Mouse (Mus musculus): ENCODE data around the gene Thg1l.
A peak's percentile ranks its signal among the peaks of the same experiment; 100 is the strongest.

Gene Thg1l

DNA sequence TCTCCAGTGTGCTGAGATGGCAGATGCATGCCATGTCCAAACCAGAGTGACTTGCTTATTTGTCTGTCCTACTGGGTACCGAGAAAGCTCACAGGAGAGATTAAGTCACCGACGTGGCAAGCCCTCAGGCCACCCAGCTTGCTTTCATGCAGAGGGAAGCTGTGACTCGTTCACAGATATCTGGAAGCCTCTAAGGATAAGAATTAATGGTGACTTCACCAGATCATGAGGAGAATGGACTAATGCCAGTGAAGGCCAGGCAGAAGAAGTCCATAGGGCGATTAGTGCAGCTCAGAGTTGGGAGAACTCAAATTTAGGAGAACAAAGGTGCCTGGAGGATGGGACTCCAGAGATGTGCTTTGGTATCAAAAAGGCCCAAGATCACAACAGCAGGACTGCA lies 27.8 kb downstream of the Thg1l start:
- no peak for DNase-seq (ENCODE audit: low read depth)

DNA sequence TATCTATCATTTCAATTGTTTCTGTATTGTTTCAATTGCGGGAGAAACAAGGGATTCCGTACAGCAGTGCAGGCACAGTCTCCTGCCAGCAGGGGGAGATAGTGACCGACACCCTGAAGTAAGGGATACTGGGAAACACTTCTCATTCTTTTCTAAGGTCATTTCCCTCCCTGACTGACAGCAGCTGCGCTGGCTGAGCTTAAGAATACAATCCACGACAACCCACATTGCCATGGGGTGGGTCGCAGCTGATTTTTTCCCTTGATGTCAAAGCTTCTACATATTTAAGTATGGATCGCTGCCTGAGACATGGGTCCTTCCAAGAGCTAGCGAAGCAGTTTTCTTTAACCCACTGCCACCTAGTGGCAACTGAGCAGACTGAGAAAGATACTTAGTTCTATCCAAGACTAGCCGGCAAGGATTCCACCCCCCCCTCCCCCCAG lies 28.6 kb downstream of the Thg1l start:
- peak; percentile 91 for DNase-seq (ENCODE audit: low read depth)

DNA sequence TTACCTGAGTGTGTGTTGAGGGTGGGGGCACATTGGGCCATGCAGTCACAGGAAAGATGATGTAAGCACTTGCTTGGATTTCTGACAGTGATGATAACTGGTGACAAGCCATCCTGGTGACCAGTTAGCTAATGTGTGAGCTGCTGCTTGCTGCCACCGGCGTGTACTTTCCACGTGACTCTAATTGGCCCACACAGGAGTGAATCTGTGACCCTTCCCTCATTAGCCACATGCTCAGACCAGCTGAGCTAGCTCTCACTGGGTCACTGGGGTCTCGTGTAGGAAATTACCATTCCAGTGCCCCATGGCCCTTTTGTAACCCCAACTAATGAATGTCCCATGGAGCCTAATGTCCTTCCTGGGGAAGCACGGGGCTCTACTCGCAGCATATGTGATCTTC lies 29.9 kb downstream of the Thg1l start:
- DNase-seq (ENCODE audit: low read depth): no peak

DNA sequence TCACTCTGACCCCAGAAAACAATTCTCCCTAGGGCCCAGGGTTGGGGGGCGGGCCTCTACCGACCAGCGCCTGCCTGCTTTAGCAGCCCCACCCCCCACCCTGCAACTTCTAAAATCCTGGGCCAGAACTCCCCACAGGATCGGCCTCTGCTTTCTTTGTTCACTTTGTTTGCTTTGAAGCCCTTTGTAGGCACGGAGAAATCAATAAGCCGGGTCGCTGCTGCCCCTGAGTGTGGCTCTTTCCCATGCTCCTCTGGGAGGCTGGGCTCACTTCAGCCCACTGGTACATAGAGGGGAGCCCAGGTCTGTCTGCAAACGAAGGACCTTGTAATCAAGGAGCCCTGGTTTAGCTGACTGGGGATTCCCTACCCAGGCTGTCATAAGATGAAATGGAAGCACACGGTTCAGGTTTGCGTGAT lies 33.8 kb downstream of the Thg1l start:
- DNase-seq (ENCODE audit: low read depth): no peak

DNA sequence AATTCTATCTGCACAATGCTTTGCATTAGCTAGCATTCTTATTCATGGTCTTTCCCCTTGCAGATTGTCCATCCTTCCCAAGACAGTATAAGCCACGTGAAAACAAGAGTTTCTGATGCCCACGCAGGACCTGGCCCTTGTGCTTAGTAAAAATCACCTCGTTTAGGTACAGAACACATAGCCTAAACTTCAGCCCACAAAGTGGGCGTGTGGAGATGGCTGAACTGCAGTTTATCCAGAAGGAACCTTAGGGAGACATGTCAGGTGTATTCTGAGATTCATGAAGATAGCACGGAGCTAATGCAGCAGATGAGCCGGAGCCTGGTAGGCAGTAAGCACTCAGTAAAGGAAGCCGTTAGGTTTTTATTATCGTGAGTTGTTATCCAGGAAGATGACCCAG lies 34.3 kb downstream of the Thg1l start:
- DNase-seq (ENCODE audit: low read depth): no peak

DNA sequence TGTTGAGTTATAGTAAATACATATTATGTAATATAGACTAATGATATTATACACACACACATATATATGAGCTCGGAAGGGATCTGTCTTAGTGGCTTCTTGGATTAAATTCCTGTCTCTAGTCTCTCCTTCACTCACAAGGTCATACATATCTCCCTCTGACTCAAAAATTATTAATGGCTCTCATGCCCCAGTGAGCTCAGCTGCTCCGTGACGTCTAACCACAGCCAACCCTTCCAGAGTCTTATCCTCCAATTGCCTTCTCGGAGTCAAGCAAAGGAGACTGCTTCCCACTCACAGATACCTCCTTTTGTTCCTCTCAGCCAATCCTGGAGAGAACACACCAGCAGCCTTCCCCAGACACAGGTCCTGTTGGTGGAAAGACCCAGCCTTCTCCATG lies 36.5 kb downstream of the Thg1l start:
- no peak for DNase-seq (ENCODE audit: low read depth)

DNA sequence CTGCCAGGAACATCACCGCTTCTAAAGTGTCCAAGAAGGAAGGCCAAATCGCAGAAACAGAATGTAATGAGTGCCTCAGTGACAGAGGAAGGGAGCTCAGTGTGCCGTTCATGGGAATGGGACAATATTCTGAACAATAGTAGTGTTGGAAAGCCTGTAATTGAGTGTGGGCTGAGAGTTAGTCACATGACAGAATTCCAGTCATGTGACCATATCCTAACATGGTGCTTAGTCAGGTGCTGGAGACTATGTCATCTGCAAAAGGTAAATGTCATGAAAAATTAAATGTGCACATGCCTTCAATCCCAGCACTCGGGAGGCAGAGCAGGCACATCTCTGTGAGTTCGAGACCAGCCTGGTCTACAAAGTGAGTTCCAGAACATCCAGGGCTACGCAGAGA lies 37.3 kb downstream of the Thg1l start:
- DNase-seq (ENCODE audit: low read depth): no peak

DNA sequence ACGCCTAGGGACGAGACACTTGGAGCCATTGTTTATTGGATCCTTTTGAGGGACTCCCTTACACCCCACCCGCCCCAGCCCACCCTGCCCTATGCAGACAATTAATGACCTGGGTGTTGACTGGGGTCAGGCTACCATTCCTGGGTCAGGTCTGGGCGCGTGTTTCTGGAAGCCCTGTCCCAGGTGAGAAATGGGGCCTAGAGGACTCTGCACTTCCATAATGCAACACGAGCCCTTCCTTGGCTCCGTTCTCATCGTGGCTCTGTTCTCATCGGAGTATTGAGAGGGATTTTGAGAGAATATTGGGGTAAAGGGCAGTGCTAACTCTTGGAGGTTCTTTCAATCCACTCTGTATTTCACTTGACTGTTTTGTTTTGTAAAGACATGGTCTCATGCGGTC lies 39.1 kb downstream of the Thg1l start:
- no peak for DNase-seq (ENCODE audit: low read depth)

DNA sequence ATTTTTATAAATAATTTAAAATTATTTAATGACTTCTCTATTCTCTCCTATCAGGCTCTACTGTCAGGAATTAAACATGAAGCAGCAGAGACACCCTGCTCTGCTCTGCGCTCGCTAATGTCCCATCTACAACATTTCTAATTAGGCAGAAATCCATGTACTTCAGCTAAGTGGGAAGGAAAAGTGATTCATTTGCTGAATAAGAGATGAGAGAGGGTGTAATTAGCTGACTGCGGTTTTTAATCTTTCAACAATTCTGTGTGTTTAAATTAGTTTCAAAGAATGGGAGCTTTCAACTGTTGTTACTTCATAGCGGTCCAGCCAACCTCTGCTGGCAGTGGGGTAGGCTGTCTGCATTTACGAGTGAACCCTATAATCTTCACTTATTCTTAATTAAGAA lies 44.6 kb downstream of the Thg1l start:
- no peak for DNase-seq (ENCODE audit: low read depth)

DNA sequence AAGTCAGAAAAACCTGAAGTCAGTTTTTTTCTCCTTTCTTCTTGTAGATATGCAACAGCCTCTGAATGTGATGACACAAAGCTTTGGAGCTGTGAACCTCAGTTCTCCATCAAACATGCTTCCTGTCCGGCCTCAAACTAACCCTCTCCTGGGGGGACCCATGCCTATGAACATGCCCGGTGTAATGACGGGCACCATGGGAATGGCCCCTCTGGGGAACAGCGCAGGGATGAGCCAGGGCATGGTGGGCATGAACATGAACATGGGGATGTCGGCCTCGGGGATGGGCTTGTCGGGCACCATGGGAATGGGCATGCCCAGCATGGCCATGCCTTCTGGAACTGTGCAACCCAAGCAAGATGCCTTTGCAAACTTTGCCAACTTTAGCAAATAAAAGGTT lies 46.4 kb downstream of the Thg1l start:
- DNase-seq (ENCODE audit: low read depth): no peak

DNA sequence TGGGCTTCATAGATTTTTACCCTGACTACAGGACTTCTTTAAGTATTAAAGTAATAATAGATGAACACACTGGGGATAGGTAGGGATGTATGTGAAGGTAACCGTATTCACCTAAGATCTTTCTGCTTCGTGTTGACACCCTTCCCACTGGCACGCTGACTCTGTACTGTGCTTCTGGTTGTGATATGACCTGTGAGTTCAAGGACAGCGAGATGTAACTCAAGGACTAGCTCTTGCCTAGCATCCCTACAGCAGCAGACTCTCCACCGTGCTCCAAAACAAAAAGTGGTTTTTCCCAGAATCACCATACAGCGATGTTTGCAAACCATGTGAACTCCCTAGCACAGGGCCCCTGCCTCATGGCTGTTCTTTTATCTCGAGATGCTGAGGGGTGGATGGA lies 47.2 kb downstream of the Thg1l start:
- DNase-seq (ENCODE audit: low read depth): no peak

DNA sequence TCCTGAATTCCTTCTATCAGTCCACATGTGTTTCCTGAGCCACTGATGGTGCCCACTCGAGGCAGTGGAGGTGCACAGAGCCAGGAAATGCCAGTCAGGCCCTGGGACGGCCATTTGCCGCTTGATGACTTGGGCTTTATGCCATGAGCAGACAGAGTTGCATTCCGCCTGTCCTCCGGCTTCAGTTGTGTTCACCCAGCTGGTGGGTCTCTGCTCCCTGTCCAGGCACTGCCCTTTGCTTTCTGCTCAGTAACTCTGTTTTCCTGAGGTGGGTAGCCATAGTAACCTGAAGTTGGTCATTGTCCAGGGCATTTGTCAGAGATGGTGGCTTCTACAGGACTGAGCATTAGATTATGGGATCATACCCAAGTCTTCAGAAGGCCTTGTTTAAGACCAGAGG lies 48.0 kb downstream of the Thg1l start:
- no peak for DNase-seq (ENCODE audit: low read depth)

DNA sequence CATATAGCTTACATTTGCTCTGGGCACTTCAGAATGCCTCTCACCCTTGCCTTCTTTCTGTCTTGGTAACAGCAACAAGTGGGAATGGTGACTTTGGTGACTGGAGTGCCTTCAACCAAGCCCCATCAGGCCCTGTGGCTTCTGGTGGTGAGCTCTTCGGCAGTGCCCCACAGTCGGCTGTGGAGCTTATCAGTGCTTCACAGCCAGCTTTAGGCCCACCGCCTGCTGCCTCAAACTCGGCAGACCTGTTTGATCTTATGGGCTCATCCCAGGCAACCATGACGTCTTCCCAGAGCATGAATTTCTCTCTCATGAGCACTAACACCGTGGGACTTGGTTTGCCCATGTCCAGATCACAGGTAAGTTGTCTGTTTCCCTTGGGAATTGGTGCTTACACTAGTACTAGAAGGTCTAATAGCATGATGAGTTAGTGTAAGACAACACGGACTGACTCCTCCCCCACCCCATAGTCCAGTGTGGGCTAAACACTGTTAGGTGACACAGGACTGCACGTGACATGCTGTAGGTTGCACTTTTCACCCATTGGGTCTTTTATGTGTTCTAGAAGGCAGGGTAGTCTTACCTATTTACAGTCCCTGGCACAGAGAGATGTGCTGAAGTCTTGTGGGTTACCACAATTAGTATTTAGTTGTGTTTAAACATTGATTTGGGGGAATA lies 49.0 kb downstream of the Thg1l start:
- no peak for DNase-seq (ENCODE audit: low read depth)

DNA sequence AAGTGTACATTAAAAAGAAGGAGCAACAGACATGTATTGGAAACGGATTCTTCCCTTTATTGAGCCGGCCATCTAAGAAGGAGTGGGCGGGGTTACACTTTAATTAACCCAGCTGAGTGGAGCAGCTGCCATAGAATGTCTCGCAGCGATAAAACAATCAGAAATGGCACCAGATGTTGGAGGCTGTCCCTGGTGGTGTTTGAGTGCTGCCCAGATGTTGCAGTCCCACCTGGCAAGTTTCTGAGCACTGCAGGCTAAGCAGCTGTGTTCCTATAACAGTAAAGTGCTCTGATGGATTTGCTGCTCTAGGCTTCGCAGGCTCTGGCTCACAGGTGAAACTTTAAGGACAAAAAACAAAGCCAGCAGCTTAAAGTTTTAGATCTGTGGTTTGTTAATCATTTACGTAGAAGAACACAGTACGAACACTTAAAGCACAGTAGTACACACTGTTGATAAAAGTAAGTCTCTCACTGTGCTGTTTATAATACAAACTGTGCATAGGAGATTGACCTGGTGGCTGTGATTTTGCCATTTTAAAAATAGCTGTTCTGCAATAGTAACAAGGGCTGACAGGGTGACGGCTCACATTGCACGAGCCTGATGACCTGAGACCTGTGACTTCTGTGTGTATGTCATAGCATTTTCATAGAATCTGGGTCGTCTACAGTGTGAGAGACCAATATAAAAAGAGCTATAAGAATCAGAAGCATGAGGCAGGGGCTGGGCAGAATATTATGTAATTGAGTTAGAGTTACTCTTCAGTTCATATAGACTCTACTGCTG lies 54.9 kb downstream of the Thg1l start:
- DNase-seq (ENCODE audit: low read depth): no peak

DNA sequence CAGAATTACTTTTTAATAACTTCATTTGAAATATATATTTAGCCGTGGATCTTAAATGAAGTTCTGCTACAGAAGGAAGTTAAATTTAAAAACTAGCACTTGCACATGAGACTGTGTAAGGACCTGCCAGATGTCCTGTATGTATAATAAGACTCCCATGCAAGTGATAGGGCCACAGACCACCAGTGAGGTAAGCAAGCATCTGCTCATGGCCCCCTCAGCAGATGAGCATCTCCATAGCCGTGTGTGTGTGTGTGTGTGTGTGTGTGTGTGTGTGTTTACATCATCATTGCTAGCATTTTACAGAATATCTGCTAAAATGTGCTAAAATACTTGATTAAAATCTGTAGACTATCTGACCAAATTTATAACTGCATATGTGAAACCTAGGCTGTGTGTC lies 57.9 kb downstream of the Thg1l start:
- DNase-seq (ENCODE audit: low read depth): no peak

Measured in 416B (cell line).